25 mouse cellular contexts compared by ENCODE assay signal in the genomic region with DNA sequence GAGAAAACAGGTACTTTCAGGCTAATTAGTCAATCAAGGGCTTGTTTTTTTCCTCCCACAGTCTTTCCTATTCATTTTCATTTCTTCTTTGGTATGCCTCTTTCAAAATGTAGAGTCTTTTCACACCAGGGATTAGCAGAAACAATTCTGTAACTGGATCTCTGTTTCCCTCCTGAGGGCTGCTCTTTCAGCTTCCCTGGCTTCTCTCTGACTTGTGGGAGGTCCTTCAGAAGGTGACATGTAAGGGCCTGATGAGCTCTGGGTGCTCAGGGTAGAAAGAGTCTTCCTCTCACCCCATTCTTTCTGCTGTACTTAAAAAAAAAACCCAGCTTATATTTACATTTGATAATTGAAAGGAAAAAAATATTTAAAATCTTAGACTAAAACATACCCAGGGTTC.
"Had no signal": no experiment of that assay in that cellular context is flagged by ENCODE, and none has a peak within 500 bp of the region (broad histone marks: within the 10 kb centered on the region; RNA-seq: fewer than 3 reads in every experiment).

No protein-coding gene starts in this region.

- H3K4me3 ChIP-seq: gastrocnemius, adult 2 months; heart, adult 2 months; heart, embryonic 12.5 days; hindbrain, embryonic 10.5 days; hindbrain, embryonic 12.5 days; intestine, embryonic 15.5 days; layer of hippocampus, adult 2 months; left cerebral cortex, adult 2 months; limb, embryonic 10.5 days; limb, embryonic 12.5 days had no signal

- ATAC-seq: hindbrain, embryonic 16.5 days; inflammation-experienced regulatory T-cells, adult 6 months; intestine, embryonic 15.5 days; intestine, postnatal 0 days had no signal

- H3K9ac ChIP-seq: heart, embryonic 12.5 days; hindbrain, embryonic 12.5 days; hindbrain, embryonic 14.5 days; intestine, embryonic 15.5 days; limb, embryonic 12.5 days had no signal

- H3K27me3 ChIP-seq: heart, embryonic 12.5 days; hindbrain, embryonic 12.5 days; intestine, embryonic 15.5 days; limb, embryonic 12.5 days had no signal

- H3K4me2 ChIP-seq: heart, embryonic 12.5 days; hindbrain, embryonic 12.5 days; hindbrain, embryonic 14.5 days; intestine, embryonic 15.5 days; limb, embryonic 12.5 days; liver, embryonic 11.5 days had no signal

- H3K27ac ChIP-seq: gastrocnemius, adult 2 months; heart, adult 2 months; hindbrain, embryonic 10.5 days; hindbrain, embryonic 12.5 days; hindbrain, embryonic 14.5 days; intestine, embryonic 15.5 days; layer of hippocampus, adult 2 months; left cerebral cortex, adult 2 months; limb, embryonic 10.5 days; limb, embryonic 12.5 days had no signal

- H3K36me3 ChIP-seq: heart, embryonic 12.5 days; hindbrain, embryonic 10.5 days; hindbrain, embryonic 12.5 days; intestine, embryonic 15.5 days; limb, embryonic 10.5 days; limb, embryonic 12.5 days had no signal

- H3K9me3 ChIP-seq: heart, embryonic 12.5 days; hindbrain, embryonic 10.5 days; hindbrain, embryonic 12.5 days; intestine, embryonic 15.5 days; limb, embryonic 10.5 days; limb, embryonic 12.5 days had no signal

- DNase-seq: gastrocnemius, adult 2 months; gastrocnemius, postnatal 10 days; gastrocnemius, postnatal 25 days; heart, adult 2 months; heart, postnatal 10 days; heart, postnatal 4 days; kidney, adult 18-20 months; kidney, adult 8-10 months; kidney, postnatal 10 days; kidney, postnatal 25 days; kidney, postnatal 4 days; liver had no signal
